8 mouse cellular contexts compared by ENCODE assay signal in the genomic region with DNA sequence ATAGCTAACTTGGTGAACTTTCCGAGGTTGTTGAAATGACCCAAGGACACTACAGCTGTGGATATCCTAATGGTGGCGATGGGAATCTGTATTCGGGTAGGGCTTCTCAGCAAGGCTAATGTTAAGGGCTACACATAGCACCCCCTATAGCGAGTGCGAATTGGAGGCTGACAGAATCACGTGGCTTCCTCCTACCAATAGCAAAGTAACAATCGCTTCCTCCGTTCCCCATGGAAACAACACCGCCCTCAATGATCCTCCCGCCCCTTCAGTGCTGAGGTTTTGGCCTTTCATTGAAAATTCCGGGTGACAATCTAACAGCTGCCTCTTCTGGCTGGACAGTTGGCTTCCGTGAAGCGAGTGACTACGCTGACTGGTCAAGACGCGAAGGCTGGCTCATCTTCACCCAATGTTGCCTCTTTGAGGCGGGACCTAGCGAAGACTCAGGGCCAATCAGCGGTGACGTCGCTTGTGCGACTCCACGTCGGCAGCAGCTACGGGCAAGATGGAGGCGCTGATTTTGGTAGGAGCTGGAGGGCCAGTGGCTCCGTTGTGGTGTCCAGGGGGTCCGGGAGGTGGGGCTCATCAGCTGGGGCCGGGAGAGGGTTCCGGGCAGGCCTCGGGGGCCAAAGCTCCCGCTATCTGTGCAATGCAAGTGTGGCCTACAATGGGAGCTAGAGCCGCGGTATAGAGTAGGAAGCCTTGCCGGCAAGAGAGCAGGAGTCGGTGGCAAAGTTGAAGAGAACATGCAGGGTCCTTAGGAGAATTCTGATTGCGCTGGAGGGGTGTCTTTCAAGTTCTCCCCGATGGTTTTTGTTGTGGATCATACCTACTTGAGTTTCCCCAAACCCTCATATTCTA. TPM values are rescaled to one million over a fixed set of nuclear protein-coding genes. Genes with fewer than 3 reads are reported as not detected.
DNase-seq lines count a peak whose midpoint lies in the region; ATAC-seq lines count a peak whose summit lies in the region.

A gene (plus strand): TSS at position 296 of the 861 bp plus-strand sequence.

- DNase-seq in B cell, adult 2 months, result peak; percentile 89 to 94
- peak; percentile 100 for DNase-seq in brain, adult 2 months (ENCODE audit: low read depth, low spot score)
- DNase-seq in heart, embryonic 10.5 days (ENCODE audit: low spot score), result peak; percentile 100
- peak; percentile 96 for DNase-seq in liver
- peak; percentile 92 to 94 for DNase-seq in spleen, postnatal 4 days (ENCODE audit: low spot score in 2 of 2)

- H3K4me1 ChIP-seq in heart, embryonic 10.5 days, result peaks cover 15% of the 10 kb centered on the region
- H3K4me1 ChIP-seq in kidney, embryonic 15.5 days, result peaks cover 21% of the 10 kb centered on the region

- no peaks in the 10 kb centered on the region for H3K27me3 ChIP-seq in heart, embryonic 10.5 days (ENCODE audit: insufficient read depth, poor library complexity, severe bottlenecking)
- no peaks in the 10 kb centered on the region for H3K27me3 ChIP-seq in kidney, embryonic 15.5 days

- peak within 1 kb of the TSS; percentile 85 for H3K9ac ChIP-seq in kidney, embryonic 15.5 days

- H3K4me3 ChIP-seq in heart, embryonic 10.5 days, result peak within 1 kb of the TSS; percentile 82
- peak within 1 kb of the TSS; percentile 95 for H3K4me3 ChIP-seq in kidney, embryonic 15.5 days (replicated peaks)

- no peaks in the 10 kb centered on the region for H3K9me3 ChIP-seq in heart, embryonic 10.5 days
- H3K9me3 ChIP-seq in kidney, embryonic 15.5 days (replicated peaks), result no peaks in the 10 kb centered on the region

- peak within 1 kb of the TSS; percentile 94 for H3K27ac ChIP-seq in heart, embryonic 10.5 days
- H3K27ac ChIP-seq in kidney, embryonic 15.5 days, result peak within 1 kb of the TSS; percentile 78

- WGBS in heart, embryonic 10.5 days, result under 1% methylated on average over 38 of the region's 38 CpGs
- under 1% methylated on average over 38 of the region's 38 CpGs for WGBS in kidney, embryonic 15.5 days

- H3K4me2 ChIP-seq in kidney, embryonic 15.5 days, result peak within 1 kb of the TSS; percentile 65

- peak; percentile 97 for ATAC-seq in erythroblast, adult 5-6 weeks (replicated peaks; ENCODE audit: low FRiP score, poor library complexity, severe bottlenecking)
- ATAC-seq in kidney, embryonic 15.5 days (replicated peaks; ENCODE audit: low FRiP score), result peak; percentile 99
- peak; percentile 99 for ATAC-seq in monocyte, adult 5-6 weeks (replicated peaks; ENCODE audit: insufficient number of reproducible peaks, low FRiP score, low TSS enrichment, poor library complexity, severe bottlenecking)

- H3K36me3 ChIP-seq in heart, embryonic 10.5 days, result no peaks in the 10 kb centered on the region
- H3K36me3 ChIP-seq in kidney, embryonic 15.5 days, result no peaks in the 10 kb centered on the region

RNA-seq across cellular contexts. Expression of the gene that starts here (rescaled TPM):
- total RNA-seq in erythroblast, adult 5-6 weeks (2015; ENCODE audit: low replicate concordance), result 123 and 131 TPM in 2 replicates
- total RNA-seq in erythroblast, adult 5-6 weeks (2017; ENCODE audit: low replicate concordance), result 54.0 and 56.5 TPM in 2 replicates
- polyA plus RNA-seq in heart, embryonic 10.5 days (2016; fragmentation: Nextera tagmentation; extraction: Ambion mirVana), result 220 and 264 TPM in 2 replicates
- 298 and 300 TPM in 2 replicates for polyA plus RNA-seq in kidney, embryonic 15.5 days (2015; fragmentation: Nextera tagmentation; extraction: Ambion mirVana)
- total RNA-seq in monocyte, adult 5-6 weeks (2017), result 47.5 to 52.5 TPM (median 50.3 TPM) in 3 replicates

Comparison
In these comparisons a context has a peak if more than half of its experiments do, and no peak if none do; other contexts are left out.
1. Peak in every context shown above with its lines: DNase-seq, ATAC-seq, H3K4me3 ChIP-seq and H3K27ac ChIP-seq.